Mouse (Mus musculus) erythroblast, embryonic 14.5 days (primary cell): ENCODE results near the gene Trp53bp1.

ENCODE experiments used
- GATA1 ChIP-seq: IDR thresholded peaks from 2 replicates; pipeline ENCODE4 v1.6.1; 2012; ENCODE audit warnings: low read length, inconsistent platforms, mixed read lengths
- TAL1 ChIP-seq: IDR thresholded peaks from 3 replicates; pipeline ENCODE4 v1.6.1; 2012; ENCODE audit warnings: low read length, inconsistent platforms, mixed read lengths

DNA sequence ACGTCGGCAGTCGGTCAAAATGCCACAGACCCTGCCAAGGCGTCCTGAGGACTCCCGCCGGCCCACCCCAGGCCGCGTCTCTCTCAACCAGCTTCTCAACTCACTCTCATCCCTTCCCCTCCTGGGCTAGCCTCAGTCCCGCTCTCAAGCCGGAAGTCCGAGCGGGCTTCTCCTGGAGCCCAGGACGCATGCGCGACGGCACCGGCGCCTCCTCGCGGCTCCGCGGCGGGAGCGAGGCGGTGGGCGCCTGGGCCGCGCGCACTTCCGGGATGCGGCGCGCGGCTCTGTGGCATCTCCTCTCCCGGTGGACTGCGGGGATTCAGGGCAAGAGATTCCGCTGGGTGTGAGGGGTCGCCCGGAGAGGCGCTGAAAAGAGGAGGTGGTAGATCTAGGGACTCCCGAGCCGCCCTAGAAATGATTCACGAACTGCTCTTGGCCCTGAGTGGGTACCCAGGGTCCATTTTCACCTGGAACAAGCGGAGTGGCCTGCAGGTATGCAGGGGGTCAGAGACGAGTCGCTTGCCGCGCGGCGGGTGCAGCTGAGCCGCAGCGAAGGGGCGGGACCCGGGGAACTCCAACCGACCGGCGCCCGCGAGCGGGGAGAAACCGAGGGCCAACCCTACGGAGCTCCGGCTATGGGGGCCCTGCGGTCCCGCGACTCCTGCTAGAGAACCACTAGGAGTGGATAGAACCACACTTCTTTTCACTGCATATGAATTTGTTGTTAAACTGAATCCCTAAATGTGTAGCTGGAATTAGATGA lies 100.0 kb downstream of the Trp53bp1 start, which contains the start of gene Zscan29:
- TF ChIP-seq GATA1 = no peak
- TF ChIP-seq TAL1 = no peak
